Mouse (Mus musculus): ENCODE measurements around the gene Hist1h3g. TPM values are rescaled to one million over a fixed set of nuclear protein-coding genes. Genes with fewer than 3 reads are reported as not detected.
"Not testable (repeated sequence)": the region's sequence is repeated elsewhere in the genome, so short reads cannot be mapped to it uniquely, and the experiment has no call there.

Hist1h3g gene
- polyA plus RNA-seq, 1 experiment from 2014 or later, result 6.9 TPM

GRCm38 (mm10) chr13:23552962-23553361 is 17.7 kb downstream of the Hist1h3g start, which contains the start of gene Hist1h1d:
Hist1h1d (plus strand) TSS chr13:23553262.
- Histone ChIP-seq H3K4me2 (peak within 1 kb of the TSS; percentile 65), H3K4me1 (peaks cover 24% of the 10 kb centered on the region), H3K9me3 (replicated peaks) (no peaks in the 10 kb centered on the region), H3K36me3 (no peaks in the 10 kb centered on the region), H3K9ac (no peak within 1 kb of the TSS), H3K27ac (peak within 1 kb of the TSS; percentile 99), H3K27me3 (no peaks in the 10 kb centered on the region), H3K4me3 (replicated peaks) (no peak within 1 kb of the TSS)
- ATAC-seq (replicated peaks; ENCODE audit: low FRiP score), result no peak

GRCm38 (mm10) chr13:23554393-23554792 is 19.2 kb downstream of the Hist1h3g start:
- no peak for ATAC-seq (replicated peaks; ENCODE audit: low FRiP score)
- Histone ChIP-seq H3K4me2 (peak overlapping the region; percentile 87), H3K9ac (peak overlapping the region; percentile 87), H3K36me3 (no peaks in the 10 kb centered on the region), H3K27me3 (no peaks in the 10 kb centered on the region), H3K27ac (peak overlapping the region; percentile 99), H3K9me3 (replicated peaks) (no peaks in the 10 kb centered on the region), H3K4me1 (peaks cover 24% of the 10 kb centered on the region), H3K4me3 (replicated peaks) (peak overlapping the region; percentile 63)
- 23% methylated on average over 9 of the region's 9 CpGs for WGBS

- under 1% methylated on average over 54 of the region's 54 CpGs for WGBS
- peaks cover 24% of the 10 kb centered on the region for H3K4me1 ChIP-seq
- H3K9me3 ChIP-seq (replicated peaks), result no peaks in the 10 kb centered on the region
- H3K36me3 ChIP-seq, result no peaks in the 10 kb centered on the region
- peak overlapping the region; percentile 99 for H3K27ac ChIP-seq
- peak overlapping the region; percentile 87 for H3K4me2 ChIP-seq
- no peaks in the 10 kb centered on the region for H3K27me3 ChIP-seq
- peak overlapping the region; percentile 63 for H3K4me3 ChIP-seq (replicated peaks)
- peak; percentile 91 for ATAC-seq (replicated peaks; ENCODE audit: low FRiP score)
- H3K9ac ChIP-seq, result peak overlapping the region; percentile 87
Observed at GRCm38 (mm10) chr13:23554925-23555838, 20.0 kb downstream of the Hist1h3g start.

GRCm38 (mm10) chr13:23555839-23556416 is 20.7 kb downstream of the Hist1h3g start:
- peak; percentile 82 for ATAC-seq (replicated peaks; ENCODE audit: low FRiP score)
- Histone ChIP-seq H3K4me2 (peak overlapping the region; percentile 87), H3K27me3 (no peaks in the 10 kb centered on the region), H3K36me3 (no peaks in the 10 kb centered on the region), H3K9me3 (replicated peaks) (no peaks in the 10 kb centered on the region), H3K27ac (peak overlapping the region; percentile 99), H3K4me1 (peaks cover 22% of the 10 kb centered on the region), H3K4me3 (replicated peaks) (peak overlapping the region; percentile 63), H3K9ac (peak overlapping the region; percentile 87)
- WGBS, result under 1% methylated on average over 18 of the region's 18 CpGs

- no peaks in the 10 kb centered on the region for H3K9me3 ChIP-seq (replicated peaks)
- H3K4me3 ChIP-seq (replicated peaks), result no peak overlapping the region
- no peaks in the 10 kb centered on the region for H3K36me3 ChIP-seq
- H3K27ac ChIP-seq, result peak overlapping the region; percentile 99
- peak overlapping the region; percentile 87 for H3K4me2 ChIP-seq
- H3K27me3 ChIP-seq, result no peaks in the 10 kb centered on the region
- no peak overlapping the region for H3K9ac ChIP-seq
- WGBS, result 61% methylated on average over 3 of the region's 3 CpGs
- ATAC-seq (replicated peaks; ENCODE audit: low FRiP score), result no peak
- H3K4me1 ChIP-seq, result peaks cover 20% of the 10 kb centered on the region
Observed at GRCm38 (mm10) chr13:23556906-23557305, 21.7 kb downstream of the Hist1h3g start.

- Histone ChIP-seq H3K4me3 (replicated peaks) (peak overlapping the region; percentile 11; the same call in 1 of the 2 replicates), H3K27ac (peak overlapping the region; percentile 71; the same call in 1 of the 2 replicates), H3K4me2 (peak overlapping the region; percentile 27)
- not testable (repeated sequence) for H3K9ac ChIP-seq; H3K9me3 ChIP-seq (replicated peaks); H3K27me3 ChIP-seq; H3K36me3 ChIP-seq; H3K4me1 ChIP-seq; ATAC-seq (replicated peaks; ENCODE audit: low FRiP score)
- WGBS, result 14% methylated on average over 2 of the region's 2 CpGs
Observed at GRCm38 (mm10) chr13:23560699-23561098, 25.5 kb downstream of the Hist1h3g start.

GRCm38 (mm10) chr13:23561531-23561882 is 26.3 kb downstream of the Hist1h3g start:
- Histone ChIP-seq H3K4me3 (replicated peaks) (peak overlapping the region; percentile 48), H3K4me2 (peak overlapping the region; percentile 69), H3K27ac (peak overlapping the region; percentile 99), H3K9ac (peak overlapping the region; percentile 55; the same call in 1 of the 2 replicates)
- not testable (repeated sequence) for ATAC-seq (replicated peaks; ENCODE audit: low FRiP score); H3K4me1 ChIP-seq; H3K27me3 ChIP-seq; H3K9me3 ChIP-seq (replicated peaks); H3K36me3 ChIP-seq
- WGBS, result 0% methylated on average over 2 of the region's 5 CpGs

- H3K4me1 ChIP-seq; H3K9me3 ChIP-seq (replicated peaks); H3K36me3 ChIP-seq; H3K27me3 ChIP-seq: not testable (repeated sequence)
- Histone ChIP-seq H3K4me3 (replicated peaks) (peak within 1 kb of the TSS; percentile 48), H3K9ac (peak within 1 kb of the TSS; percentile 55), H3K4me2 (peak within 1 kb of the TSS; percentile 69), H3K27ac (peak within 1 kb of the TSS; percentile 99)
- WGBS, result under 1% methylated on average over 57 of the region's 67 CpGs
- peak; percentile 97 for ATAC-seq (replicated peaks; ENCODE audit: low FRiP score)
Observed at GRCm38 (mm10) chr13:23561883-23562659, 26.8 kb downstream of the Hist1h3g start, which contains the start of gene Hist1h3e. Hist1h3e (minus strand) TSS chr13:23562369.

- Histone ChIP-seq H3K4me3 (replicated peaks) (peak overlapping the region; percentile 48), H3K4me2 (peak overlapping the region; percentile 69), H3K36me3 (no peaks in the 10 kb centered on the region), H3K27ac (peak overlapping the region; percentile 99), H3K9me3 (replicated peaks) (no peaks in the 10 kb centered on the region), H3K9ac (peak overlapping the region; percentile 48), H3K27me3 (no peaks in the 10 kb centered on the region), H3K4me1 (0 out of 2 replicates have a peak, but pooled peaks cover 3% of the 10 kb centered on the region)
- WGBS, result 3% methylated on average over 18 of the region's 18 CpGs
- peak; percentile 62 for ATAC-seq (replicated peaks; ENCODE audit: low FRiP score)
Observed at GRCm38 (mm10) chr13:23562699-23563462, 27.7 kb downstream of the Hist1h3g start.

- H3K36me3 ChIP-seq, result no peaks in the 10 kb centered on the region
- no peaks in the 10 kb centered on the region for H3K9me3 ChIP-seq (replicated peaks)
- no peak overlapping the region for H3K4me2 ChIP-seq
- ATAC-seq (replicated peaks; ENCODE audit: low FRiP score), result no peak
- H3K27me3 ChIP-seq, result no peaks in the 10 kb centered on the region
- 0 out of 2 replicates have a peak, but pooled peaks cover 4% of the 10 kb centered on the region for H3K4me1 ChIP-seq
- no peak overlapping the region for H3K4me3 ChIP-seq (replicated peaks)
- H3K9ac ChIP-seq, result no peak overlapping the region
- 88% methylated on average over 2 of the region's 2 CpGs for WGBS
- peak overlapping the region; percentile 99 for H3K27ac ChIP-seq
Observed at GRCm38 (mm10) chr13:23564482-23564881, 29.3 kb downstream of the Hist1h3g start.
